Mouse (Mus musculus): ENCODE measurements around the gene Aprt.

The Aprt gene

DNA sequence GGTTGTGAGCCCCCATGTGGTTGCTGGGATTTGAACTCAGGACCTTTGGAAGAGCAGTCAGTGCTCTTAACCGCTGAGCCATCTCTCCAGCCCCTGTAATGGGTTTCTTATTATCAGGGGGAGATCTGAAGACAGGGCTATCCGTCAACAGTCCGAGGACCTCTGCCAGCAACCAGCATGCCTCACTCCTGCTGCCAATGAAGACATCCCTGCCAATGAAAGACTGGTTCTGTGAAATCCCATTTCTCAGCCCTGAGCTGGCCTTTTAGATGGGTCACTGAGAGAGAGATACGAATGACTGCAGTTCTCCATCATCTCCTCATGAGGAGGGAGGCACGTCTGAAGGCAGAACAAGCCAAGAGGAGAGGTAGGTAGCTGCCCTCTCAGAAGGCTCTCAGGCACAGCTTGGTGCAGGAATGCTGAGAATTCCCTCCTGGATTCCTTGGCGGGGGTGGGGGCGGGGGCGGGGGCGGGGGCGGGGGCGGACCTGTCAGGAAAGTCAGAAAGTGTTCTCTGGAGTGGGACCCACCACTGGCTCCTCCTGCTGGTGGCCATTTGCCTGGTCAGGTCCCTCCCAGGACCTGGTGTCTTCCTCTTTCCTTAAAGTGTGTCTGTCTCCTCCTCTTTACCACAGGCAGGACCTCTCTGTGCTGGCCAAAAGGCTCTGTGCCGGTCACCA lies 17.9 kb downstream of the Aprt start:
- DNase-seq = no peak

DNA sequence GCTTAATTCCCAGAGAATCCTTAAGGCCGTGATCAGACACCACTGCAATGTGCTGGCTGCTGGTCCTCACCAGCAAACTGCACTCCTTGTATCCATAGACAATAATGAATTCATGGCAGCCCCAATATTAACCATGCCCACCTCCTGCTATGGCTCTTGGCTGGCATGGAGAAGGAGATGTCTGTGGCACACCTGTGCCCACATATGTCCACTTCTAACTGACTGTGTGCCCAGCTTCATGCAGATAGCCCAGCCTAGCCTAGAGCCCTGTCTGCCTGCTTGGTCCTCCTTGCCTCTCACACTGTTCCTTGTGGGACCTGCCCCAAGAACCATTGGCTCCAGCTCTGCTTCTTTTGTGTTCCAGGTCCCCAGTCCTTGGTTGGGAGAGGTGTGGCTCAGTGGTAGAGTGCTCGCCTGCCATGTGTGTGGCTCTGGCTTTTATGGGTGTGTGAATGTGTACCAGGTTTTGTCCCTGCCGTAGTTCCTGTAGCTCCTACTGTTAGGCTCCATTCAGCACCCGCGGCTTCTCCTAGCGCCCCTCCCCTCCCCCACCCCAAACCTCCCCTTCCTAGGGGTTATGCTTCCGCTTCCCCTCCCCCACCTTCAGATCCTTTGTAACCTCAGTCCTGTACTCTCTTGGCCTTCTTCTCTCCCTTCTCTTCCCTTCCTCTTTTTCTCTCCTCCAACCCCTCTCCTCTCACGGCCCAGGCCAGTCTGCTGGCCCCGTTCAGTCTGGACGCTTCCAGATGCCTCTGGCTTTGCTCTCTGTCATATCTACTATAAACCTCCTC lies 19.3 kb downstream of the Aprt start:
- DNase-seq = no peak

DNA sequence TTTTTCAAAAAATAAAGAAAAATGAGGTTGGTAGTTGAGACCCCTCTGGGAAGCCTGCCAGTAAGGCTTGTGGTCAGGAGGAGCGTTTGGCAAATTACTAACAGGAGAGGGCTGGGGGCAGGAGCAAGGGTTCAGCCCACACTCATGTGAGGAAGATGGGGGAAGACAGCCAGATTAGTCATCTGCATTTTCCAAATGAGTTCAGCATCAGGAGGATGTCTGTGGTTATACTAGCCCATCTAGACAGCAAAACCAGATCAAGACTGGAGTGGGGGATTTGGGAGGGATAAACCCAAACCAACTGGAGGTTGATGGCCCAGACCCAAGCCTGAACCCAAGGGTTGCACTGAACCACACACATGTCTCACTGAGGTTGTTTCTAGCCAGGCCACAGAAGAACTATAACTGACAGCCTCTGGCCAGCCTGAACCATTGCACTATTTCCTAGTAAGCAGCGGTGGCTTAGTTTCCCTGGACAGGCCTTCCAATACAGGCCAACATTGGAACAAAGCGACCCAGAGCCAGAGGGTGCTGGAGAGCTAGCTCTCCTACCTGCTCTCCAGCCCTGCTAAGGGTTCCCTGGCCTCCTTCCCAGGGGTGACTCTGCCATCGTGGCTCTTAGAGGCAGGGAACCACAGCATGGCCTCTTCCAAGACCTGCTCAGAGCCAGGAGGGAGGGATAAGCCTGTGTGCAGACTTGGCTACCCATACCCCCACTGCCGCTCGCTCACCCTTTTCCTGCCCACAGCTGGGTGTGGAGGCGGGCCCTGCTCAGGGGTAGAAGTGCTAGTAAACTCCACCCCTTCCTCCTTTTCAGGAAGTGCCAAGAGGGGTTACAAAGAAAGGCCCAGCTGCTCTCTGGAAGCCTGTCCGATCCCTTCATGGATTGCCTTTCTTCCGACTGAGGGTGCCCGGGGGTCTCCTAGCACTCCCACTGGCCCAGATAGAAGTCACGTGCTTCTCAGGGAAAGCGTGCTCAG lies 20.4 kb downstream of the Aprt start:
- DNase-seq = no peak

DNA sequence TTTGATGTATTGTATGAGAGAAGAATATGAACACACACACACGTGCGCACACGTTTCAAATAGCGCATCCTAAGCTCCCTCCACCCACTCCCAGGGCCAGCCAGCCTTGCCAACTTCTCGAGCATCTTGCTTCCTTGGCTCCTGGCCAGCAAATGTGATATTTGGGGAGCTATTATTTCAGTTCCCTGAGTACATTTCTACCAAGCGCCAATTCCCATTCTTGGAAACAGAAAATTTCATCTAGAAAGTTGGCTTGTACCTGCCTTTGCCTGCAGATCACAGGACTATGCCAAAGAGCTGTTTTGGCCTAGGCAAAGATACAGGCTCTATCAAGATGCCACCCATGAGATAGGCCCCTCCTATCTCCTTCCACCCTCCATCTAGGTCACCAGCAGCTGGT lies 21.9 kb downstream of the Aprt start:
- peak; percentile 77 for DNase-seq

DNA sequence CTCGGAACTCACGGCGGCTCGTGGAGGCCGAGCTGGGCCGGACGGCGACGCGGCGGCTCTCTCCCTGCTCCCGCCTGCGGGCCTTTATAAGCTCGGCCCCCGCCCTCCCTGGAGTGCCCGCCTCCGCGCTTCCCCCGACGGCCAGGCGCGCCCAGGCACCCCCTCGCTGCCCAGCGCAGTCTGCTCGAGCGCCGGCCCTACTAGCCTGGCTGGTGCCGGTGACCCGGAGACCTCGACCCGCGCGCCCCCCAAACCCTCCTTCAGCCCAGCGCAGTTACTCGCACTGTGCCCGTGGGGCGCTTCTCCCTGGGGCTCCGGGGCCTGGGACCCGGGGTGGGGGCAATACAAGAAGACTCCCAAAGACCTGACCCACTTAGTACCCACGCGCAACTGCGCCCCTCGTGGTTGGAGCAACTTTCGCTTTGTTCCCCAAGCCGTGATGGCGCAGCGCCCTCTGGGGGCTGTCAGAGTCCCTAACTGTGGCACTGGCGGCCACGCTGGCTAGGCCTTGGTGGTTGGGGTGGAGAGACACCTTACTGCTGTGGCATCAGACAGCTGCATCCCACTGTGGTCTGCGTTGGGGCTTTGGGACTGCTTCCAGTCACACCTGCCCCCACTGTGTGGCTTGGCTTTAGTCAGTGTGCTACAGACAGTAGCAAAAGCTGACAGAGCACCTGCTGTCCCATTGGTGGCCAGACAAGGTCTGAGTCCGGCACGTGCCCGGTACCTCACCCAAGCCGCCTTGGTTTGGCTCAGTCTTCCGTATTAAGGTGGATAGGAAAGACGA lies 25.3 kb downstream of the Aprt start, which contains the start of gene Piezo1:
Gene Piezo1, minus strand, starts transcription at position 65 of the 787 bp plus-strand sequence.
- DNase-seq = peak; percentile 73

DNA sequence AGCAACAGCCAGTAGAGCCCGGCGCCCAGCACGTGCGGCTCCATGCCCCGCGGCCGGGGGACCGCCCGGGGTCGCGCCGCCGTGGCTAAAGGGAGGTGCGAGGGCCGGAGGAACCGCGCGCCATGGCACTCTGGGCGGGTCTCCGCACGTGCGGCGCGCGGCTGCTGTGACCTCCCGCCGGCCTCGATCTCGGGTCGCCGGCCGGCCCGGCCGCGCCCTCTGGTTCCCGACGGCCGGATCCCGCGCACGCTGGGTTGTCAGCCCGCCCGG lies 25.8 kb downstream of the Aprt start:
- no peak for DNase-seq

DNA sequence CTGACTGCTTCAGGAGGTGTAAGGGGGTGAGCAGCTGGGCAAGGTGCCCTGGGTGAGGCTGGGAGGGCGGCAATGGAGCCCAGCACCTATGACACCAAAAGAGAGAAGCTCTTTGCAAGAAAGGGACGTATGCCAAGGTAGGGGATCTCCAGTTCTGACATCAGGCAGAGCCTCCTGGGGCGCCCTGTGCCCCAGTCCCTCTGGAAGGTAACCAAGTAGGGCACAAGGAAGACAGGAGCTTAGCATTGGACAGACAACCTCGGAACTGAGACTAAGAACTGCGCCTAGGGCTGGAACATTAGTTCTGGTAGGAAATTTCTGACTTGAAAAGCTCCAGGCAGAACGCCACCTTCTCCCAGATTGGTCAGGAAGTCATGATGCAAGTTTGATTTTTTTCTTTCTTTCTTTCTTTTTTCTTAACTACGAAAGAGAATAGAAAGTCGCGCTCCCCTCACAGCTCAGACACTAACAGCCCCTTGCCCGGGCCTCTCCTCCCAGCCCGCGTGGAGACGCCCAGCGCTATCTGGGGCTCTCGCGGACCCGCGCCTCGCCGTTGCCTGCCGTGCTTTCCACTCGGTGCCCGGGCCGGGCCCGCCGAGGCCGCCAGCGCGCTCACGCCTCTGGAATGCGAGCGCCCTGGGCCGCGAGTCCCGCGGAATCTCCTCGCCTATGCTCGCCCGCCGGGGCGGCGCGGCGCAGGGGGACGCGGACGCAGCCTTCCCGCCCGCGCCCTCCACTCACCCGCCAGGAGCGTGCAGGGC lies 26.3 kb downstream of the Aprt start:
- DNase-seq = no peak

DNA sequence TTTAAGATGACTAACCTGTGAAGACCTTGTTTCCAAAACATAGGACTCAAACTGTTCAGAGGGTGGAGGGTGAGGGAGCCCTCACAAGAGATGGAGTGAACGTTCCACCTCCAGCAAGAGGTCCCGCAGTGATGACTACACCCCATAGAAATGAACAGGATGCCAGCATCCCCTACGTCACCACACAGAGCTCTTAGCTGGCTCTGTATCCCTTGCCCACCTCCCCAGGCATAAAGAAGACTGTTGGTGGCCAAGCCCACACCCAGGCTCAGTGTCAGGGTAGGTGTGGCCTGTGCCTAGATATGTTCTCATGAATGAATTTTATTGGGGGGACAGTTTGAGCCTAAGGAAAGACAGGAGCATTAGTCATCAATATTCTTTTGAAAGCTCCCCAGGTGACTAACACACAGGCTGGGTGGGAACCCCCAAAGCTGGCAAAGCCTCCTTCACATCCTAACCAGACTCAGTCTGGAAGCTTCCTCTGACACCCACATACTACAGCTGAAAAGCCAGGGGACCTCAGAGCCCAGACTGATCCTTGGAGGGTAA lies 27.7 kb downstream of the Aprt start:
- no peak for DNase-seq

DNA sequence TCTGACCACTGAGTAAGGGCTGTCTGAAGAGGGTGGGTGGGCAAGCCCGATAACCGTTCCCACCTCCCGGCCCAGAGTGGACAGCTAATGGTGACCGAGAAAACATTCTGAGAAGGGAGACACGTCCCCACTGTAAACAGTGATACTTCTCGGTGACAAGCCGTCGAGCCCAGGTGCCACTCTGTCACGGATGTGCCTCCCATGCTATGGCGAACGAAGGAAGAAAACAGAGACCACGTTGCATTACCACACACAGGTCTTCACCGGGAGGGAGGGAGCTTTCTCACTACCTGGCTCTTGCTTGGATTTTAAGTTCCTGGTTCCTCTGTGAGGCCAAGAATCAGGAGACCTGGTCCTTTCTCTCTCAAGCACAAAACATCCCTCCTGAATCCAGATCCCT lies 28.4 kb downstream of the Aprt start:
- DNase-seq = no peak

DNA sequence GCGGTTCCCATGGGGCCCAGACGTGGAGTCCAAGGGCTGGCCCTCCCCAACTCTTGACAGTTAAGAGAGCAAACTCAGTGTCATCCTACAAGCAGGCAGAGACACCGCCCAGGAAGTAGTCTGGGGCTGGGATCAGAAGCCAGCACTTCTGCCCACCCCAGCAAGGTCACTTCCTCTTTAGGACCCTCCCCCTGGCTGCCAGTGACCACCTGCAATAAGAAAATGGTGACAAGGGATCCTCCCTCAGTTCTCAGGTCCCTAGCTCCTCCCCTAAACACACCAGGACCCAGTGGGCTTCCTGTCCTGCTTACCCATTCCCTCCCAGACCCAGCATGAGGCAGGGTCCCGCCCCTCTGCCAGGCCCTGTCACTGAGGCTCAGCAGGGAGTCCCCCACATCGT lies 28.9 kb downstream of the Aprt start:
- no peak for DNase-seq

DNA sequence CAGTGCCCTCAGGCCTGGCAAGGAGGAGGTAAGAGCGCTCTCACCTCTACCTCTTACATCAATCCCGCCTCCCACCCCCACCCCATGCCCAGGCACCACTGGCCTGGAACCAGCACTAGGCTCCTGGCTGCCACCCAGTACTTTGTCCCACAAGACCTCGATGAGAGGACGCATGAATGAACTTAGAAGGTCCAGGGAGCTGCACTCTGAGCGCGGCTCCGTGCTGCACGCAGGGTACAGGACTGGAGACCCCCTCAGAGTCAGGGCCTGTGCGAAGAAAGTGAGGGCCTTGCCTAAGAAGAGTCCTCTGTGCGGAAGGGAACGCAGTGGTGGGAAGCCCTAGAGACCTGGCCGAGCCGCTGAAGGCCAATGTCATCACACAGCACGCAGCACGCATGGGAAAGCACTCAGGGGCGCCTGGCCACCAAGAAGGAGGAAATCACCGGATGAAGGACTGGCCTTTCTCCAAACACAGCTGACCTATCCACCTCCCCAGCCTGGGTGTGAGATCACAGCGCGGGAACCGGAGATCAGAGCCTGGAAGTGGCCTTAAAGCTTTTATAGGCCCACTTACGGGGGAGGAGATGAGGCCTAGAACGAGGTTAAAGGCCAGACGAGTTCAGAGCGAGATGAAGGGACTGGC lies 29.8 kb downstream of the Aprt start:
- no peak for DNase-seq

DNA sequence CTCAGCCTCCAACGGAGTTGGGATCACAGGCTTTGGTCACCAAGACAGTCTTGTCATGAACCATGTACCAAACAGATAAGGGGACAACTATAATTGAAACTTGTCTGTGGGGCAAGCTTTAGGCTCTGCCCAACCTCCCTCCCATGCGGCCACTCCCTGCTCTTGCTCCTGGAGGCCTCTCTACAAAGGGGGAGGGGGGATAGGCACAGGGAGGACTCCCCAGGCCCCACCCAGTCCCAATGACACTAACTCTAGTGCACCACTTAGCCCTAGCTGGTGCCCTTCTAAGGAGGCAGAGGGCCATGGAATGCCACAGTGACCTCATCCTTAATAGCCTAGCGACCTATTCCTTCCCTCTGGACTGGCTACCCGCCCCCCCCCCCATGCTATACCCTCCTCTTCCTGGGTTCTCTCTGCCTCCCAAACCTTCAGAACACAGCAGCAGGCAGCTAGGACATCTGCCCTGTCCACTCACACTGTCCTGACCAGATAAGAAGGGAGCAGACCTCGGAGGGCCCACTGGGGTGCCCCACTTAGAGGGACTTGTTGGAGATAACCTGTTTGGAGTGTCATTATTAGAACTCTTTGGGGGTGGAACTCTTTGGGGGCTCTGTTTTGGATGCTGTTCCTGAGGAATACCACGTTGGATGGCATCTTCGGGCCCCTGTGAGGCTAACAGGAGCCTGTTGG lies 30.5 kb downstream of the Aprt start:
- no peak for DNase-seq

DNA sequence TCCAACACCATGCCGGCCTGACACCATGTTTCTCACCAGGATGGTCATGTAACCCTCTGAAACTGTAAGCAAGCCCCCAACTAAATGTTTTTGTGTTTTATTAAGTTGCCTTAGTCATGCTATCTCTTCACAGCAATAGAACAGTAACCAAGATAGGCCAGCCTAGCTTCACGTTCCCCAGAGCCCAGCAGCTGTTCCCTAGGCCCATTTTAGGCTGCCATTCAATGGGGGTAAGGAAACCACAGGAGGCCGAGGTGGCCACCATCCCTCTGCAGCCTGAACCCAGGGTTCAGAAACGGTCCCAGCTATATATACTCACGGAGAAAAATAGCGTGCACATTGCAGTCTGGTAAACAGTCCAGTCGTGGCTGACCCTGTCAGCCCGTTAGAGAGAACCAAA lies 32.6 kb downstream of the Aprt start:
- DNase-seq = no peak

DNA sequence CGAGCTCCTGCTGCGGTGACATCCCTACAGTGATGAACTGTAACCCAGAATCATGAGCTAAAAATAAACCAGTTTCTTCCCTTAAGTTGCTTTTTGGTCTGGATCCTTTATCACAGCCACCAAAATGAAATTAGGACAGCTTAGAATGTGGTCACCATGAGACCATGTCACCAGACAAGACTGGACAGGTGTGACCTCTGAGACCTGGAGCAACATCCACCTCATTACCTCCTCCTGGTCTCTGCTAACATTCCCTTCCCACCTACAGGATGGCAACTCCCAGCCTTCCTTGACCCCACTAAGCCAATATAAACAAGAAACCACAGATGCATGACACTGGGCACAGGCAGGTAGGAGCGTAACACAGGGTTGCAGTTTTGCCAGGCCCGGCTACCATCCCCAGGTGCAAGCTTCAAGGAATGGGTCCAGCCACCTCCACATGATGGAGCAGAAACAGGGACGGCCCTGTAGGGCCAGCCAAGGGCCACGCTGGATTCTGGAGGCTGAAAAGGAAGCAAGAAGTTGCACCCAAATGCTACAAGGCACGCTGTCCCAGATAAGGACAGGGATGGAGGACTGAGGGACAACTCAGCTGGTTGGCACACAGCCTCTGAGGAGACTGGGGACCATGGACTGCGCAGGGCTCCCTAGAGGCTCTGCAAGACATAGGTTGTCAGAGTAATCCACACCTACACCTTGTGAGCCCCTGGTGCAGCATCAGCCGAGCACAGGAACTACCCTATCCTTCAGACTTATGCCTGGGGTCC lies 38.2 kb downstream of the Aprt start:
- no peak for DNase-seq

DNA sequence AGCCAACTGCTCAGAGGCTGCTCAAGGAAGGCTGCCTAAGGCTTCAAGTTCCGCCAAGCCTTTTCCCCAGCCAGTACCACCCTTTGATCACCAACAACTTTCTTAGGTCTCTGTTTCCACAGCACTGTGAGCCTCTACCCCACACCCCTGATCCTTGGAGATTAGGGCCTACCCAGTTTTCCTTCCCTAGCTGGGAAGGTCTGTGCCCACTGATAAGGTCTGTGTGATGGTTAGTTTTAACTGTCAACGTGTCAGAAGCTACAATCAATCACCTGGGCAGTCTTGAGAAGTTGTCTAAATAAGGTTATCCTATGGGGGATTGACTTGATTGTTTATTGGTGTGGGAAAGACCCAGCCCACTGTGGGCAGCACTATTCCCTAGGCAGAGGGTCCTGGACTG lies 38.9 kb downstream of the Aprt start:
- DNase-seq = no peak

DNA sequence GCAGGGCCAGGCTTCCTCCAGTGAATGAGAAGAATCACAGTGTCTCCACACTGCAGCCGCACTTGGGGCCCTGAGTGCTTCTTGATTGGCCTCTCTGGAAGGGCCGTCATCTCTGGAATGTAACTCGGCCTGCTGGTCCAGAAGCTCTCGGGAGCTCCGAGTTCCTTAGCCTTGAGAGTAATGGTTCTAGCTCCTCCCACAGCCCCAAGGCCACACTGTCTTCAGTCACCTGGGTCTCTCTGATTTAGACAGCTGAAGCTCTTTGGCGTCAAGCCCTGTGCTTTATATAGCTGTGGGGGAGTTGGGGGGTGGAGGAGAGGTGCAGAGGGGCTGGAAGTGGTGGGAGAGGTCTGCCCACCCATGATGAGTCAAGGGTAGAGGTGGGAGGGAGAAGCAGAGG lies 39.7 kb downstream of the Aprt start:
- no peak for DNase-seq

DNA sequence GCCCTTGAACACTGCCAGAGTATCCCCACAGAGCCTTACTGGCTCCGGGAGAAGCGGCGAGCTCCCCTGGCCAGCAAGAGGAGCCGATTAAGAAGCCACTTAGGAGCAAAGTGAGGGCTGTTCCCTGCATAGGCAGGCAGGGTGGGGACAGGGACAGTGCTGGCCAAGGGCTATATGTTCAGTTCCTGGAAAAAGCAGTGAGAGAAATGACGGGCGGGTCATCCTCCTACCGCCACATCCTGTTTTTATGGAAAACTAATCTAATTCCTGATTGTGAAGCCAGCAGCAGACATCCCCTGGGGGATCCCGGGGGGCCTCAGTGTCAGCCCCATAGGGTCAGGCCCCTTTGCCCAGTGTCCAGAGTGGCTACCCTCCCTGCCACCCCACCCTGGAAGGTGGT lies 45.4 kb downstream of the Aprt start:
- DNase-seq = no peak

DNA sequence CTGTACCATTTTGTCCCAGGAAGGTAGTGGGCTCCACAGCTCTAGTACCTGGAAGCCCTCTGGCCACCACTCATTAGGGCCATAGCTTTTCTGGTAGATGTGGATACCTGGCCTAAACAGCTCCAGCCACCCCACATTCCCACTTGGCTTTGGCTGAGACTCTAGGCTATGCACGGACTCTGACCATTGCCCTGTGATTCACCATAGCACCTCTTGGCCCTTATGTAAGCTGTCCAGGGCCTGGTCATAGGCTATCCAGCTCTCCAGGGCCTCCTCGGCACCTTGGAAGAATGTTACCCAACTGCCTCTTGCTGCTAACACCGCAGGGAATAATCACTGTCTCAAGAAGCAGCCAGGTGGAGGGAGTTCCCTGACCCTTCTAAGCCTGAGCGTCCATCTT lies 47.5 kb downstream of the Aprt start:
- no peak for DNase-seq

DNA sequence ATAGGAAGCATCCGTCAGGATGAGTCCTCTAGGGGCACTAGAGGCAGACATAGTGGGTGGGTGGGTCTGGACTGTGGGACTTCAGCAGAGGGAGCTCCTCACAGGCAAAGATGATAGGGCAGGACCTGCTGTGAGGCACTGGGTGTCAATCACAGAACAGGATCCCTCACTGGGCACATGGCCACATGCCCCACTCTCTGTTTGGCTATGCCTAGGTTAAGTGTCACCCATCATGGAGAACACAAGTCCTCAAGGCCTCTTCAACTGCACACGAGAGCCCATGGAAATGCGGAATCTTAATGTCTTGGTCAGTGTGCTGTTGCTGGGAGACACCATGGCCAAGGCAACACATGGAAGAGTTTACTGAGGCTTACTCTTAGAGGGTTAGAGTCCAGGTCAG lies 48.8 kb downstream of the Aprt start:
- no peak for DNase-seq

All from right cerebral cortex, adult 18-20 months (tissue).